ENCODE assay signal across 9 mouse cellular contexts in the genomic region with DNA sequence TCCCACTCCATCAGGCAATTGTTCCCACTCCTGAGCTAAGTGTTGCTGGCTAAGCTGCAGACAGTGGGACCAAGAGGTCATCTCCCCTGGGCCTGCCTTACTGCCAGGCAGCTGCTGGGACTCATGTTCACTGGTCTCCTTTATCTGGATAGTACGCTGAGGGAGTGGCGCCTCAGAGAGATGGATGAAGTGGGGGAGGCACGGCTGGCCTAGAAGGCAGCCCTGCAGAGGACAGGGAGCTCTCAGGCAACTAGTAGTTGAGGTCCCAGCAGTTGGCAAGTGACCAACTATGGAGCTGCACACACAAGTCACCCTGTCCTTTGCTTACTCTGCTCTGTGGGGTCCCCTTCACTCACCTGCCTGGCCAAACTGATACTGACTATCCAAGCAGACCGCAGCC. TPM values are rescaled to one million over a fixed set of nuclear protein-coding genes. Genes with fewer than 3 reads are reported as not detected.
DNase-seq lines count a peak whose midpoint lies in the region; ATAC-seq lines count a peak whose summit lies in the region.
"Had no signal": no experiment of that assay in that cellular context is flagged by ENCODE, and none has a peak within 500 bp of the region (broad histone marks: within the 10 kb centered on the region; RNA-seq: fewer than 3 reads in every experiment).

No protein-coding gene starts in this region.

- ATAC-seq in megakaryocyte, adult 5-6 weeks (ENCODE audit: poor library complexity, severe bottlenecking): no peak

- intact Hi-C loops in heart, postnatal 10 days (cut with DNase I): no loop called here

- DNase-seq in gastrocnemius, adult 18-20 months (ENCODE audit: low spot score): peak; percentile 52
- DNase-seq in gastrocnemius, postnatal 10 days: no peak
- peak; percentile 24 for DNase-seq in c-Kit-positive CD71-positive TER-119-negative erythroid progenitor cells, embryonic 14.5 days (ENCODE audit: low read depth)
- peak; percentile 79 to 82 for DNase-seq in heart, postnatal 10 days
- DNase-seq in lung, postnatal 10 days: peak; percentile 64
- no peak for DNase-seq in yolk sac, embryonic 10.5 days (ENCODE audit: low spot score)
- DNase-seq in right cerebral cortex, postnatal 25 days: no peak
- DNase-seq: thymus, adult 18-20 months had no signal

RNA-seq across cellular contexts. Expression of a gene that starts 16.1 kb away (rescaled TPM):
- total RNA-seq in gastrocnemius, adult 18-20 months (2021): 10 to 100 TPM; 27.3 to 33.8 TPM
- 10 to 100 TPM; 35.7 to 39.2 TPM for total RNA-seq in gastrocnemius, postnatal 10 days (2021)
- total RNA-seq in heart, postnatal 10 days (2021): 100 to 1,000 TPM; 248 to 271 TPM
- 27.5 and 30.6 TPM in 2 replicates for total RNA-seq in megakaryocyte, adult 5-6 weeks (2015)
- total RNA-seq in megakaryocyte, adult 5-6 weeks (2017): 6.1 and 9.3 TPM in 2 replicates

RNA-seq across cellular contexts. Expression of a gene that starts 58.8 kb away (rescaled TPM):
- total RNA-seq in gastrocnemius, adult 18-20 months (2021): 10 to 100 TPM; 53.7 to 60.4 TPM
- 10 to 100 TPM; 65.9 to 66.6 TPM for total RNA-seq in gastrocnemius, postnatal 10 days (2021)
- total RNA-seq in heart, postnatal 10 days (2021): 10 to 100 TPM; 51.8 to 60.1 TPM
- total RNA-seq in megakaryocyte, adult 5-6 weeks (2015): 33.6 and 37.0 TPM in 2 replicates
- 23.2 and 24.1 TPM in 2 replicates for total RNA-seq in megakaryocyte, adult 5-6 weeks (2017)

Comparison
In these comparisons a context has a peak if more than half of its experiments do, and no peak if none do; other contexts are left out.
1. DNase-seq: peak in gastrocnemius, adult 18-20 months (single experiment), c-Kit-positive CD71-positive TER-119-negative erythroid progenitor cells, embryonic 14.5 days (single experiment), heart, postnatal 10 days (2 of 2) and lung, postnatal 10 days (single experiment); none in gastrocnemius, postnatal 10 days (single experiment), yolk sac, embryonic 10.5 days (single experiment) and right cerebral cortex, postnatal 25 days (single experiment).
2. RNA of a gene that starts 16.1 kb away (total RNA-seq): 248 to 271 TPM in heart, postnatal 10 days; 35.7 to 39.2 TPM in gastrocnemius, postnatal 10 days, 27.3 to 33.8 TPM in gastrocnemius, adult 18-20 months and 6.1 to 30.6 TPM in megakaryocyte, adult 5-6 weeks; every median in the first group is over 4 times any median in the second.